In the genomic region with DNA sequence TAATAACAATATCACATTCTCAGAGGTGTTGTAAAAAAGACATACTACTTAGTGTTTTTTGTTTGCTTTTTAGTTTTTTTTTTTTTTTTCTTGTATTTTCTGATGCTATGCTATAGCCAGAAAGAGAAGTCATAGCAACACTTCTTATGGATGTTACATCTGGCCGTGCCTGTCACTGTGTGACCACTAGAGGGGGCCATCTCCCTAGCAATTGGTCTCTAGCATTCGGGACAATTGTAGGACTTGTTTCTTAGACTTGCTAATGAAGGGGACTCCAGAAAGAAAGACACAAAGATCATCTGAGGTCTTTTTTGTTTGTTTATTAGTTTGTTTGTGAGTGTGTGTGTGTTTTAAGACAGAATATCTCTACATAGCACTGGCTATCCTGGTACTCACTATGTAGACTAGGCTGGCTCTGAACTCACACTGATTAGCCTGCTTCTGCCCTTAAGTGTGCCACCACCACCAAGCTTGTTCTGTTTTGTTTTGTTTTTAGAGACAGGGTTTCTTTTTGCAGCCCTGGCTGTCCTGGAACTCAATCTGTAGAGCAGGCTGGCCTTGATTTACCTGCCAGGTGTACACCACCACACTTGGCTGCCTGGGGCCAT, we compare ENCODE assay signal across 9 mouse cellular contexts. TPM values are rescaled to one million over a fixed set of nuclear protein-coding genes. Genes with fewer than 3 reads are reported as not detected.
A peak's percentile ranks its signal among the peaks of the same experiment; 100 is the strongest.
DNase-seq lines count a peak whose midpoint lies in the region; ATAC-seq and TF ChIP-seq lines count a peak whose summit lies in the region.
"Had no signal": no experiment of that assay in that cellular context is flagged by ENCODE, and none has a peak within 500 bp of the region (broad histone marks: within the 10 kb centered on the region; RNA-seq: fewer than 3 reads in every experiment).

No protein-coding gene starts in this region.

- no peak overlapping the region for H3K9ac ChIP-seq in midbrain, embryonic 12.5 days (replicated peaks)

- H3K4me2 ChIP-seq in midbrain, embryonic 12.5 days (replicated peaks): no peak overlapping the region

- 9% methylated on average over 2 of the region's 2 CpGs for WGBS in midbrain, embryonic 12.5 days
- WGBS in spleen, adult 2 months: 7% methylated on average over 2 of the region's 2 CpGs

- no peaks in the 10 kb centered on the region for H3K4me1 ChIP-seq in midbrain, embryonic 12.5 days
- no peaks in the 10 kb centered on the region for H3K4me1 ChIP-seq in spleen, adult 2 months (ENCODE audit: control insufficient read depth, insufficient read depth, insufficient read length)

- TF ChIP-seq CTCF in spleen, adult 2 months (IDR thresholded peaks at IDR 0.05; ENCODE audit: extremely low read depth, insufficient read depth, insufficient read length, insufficient replicate concordance): peak; percentile 62; the same call in 1 of the 2 replicates

- H3K9me3 ChIP-seq in midbrain, embryonic 12.5 days: no peaks in the 10 kb centered on the region

- ATAC-seq in midbrain, embryonic 12.5 days (ENCODE audit: low FRiP score, low read depth): peak; percentile 59; the same call in 1 of the 2 replicates

- intact Hi-C loops in heart, postnatal 25 days (cut with DNase I): loop anchor here (5.0 kb wide), 1 partner anchor 1365 kb away; no protein-coding TSS in a partner anchor
- intact Hi-C loops in heart, postnatal 10 days (cut with DNase I): loop anchor here (10.0 kb wide), 2 partner anchors 292 to 1492 kb away; no protein-coding TSS in a partner anchor

- no peak for TF ChIP-seq POLR2A in spleen, adult 2 months (IDR thresholded peaks at IDR 0.05; ENCODE audit: low read depth, low read length)

- peaks cover 32% of the 10 kb centered on the region for H3K36me3 ChIP-seq in midbrain, embryonic 12.5 days
- H3K36me3 ChIP-seq in spleen, adult 2 months (ENCODE audit: control insufficient read depth, insufficient read depth, low read length): peaks cover 15% of the 10 kb centered on the region

- no peaks in the 10 kb centered on the region for H3K27me3 ChIP-seq in midbrain, embryonic 12.5 days
- no peaks in the 10 kb centered on the region for H3K27me3 ChIP-seq in spleen, adult 2 months (ENCODE audit: control insufficient read depth, insufficient read depth, low read length)

- H3K4me3 ChIP-seq in midbrain, embryonic 12.5 days: no peak overlapping the region
- H3K4me3 ChIP-seq in spleen, adult 2 months (ENCODE audit: extremely low read depth, insufficient read depth, insufficient read length): no peak overlapping the region

- no peak overlapping the region for H3K27ac ChIP-seq in midbrain, embryonic 12.5 days (replicated peaks)
- no peak overlapping the region for H3K27ac ChIP-seq in spleen, adult 2 months (ENCODE audit: insufficient read depth, low read length)
- H3K27ac ChIP-seq: macrophage had no signal

- DNase-seq in heart, adult 18-20 months: peak; percentile 50 to 82
- no peak for DNase-seq in heart, postnatal 25 days (ENCODE audit: low spot score)
- peak; percentile 87 for DNase-seq in NIH3T3 (ENCODE audit: low read depth)
- peak; percentile 47 to 73 for DNase-seq in cerebellum, postnatal 4 days (ENCODE audit: low spot score in 2 of 2)
- peak; percentile 53 to 79 for DNase-seq in heart, postnatal 10 days
- peak; percentile 21 to 39 for DNase-seq in left cerebral cortex, adult 8-10 months (ENCODE audit: low spot score in 2 of 2)
- DNase-seq in spleen, adult 2 months (ENCODE audit: low read depth in 1 of 2, low spot score in 2 of 2): peak in 1 of 2 experiments; percentile 69

RNA-seq across cellular contexts. Expression of gene Necap1, which starts 18.3 kb away (rescaled TPM):
- total RNA-seq in heart, adult 18-20 months (2021): 10 to 100 TPM; 20.7 to 24.3 TPM
- 10 to 100 TPM; 22.1 to 24.9 TPM for total RNA-seq in heart, postnatal 25 days (2021)
- 10 to 100 TPM; 27.7 to 32.0 TPM for total RNA-seq in heart, postnatal 10 days (2021)
- 100 to 1,000 TPM; 179 to 215 (median 196) TPM for total RNA-seq in left cerebral cortex, adult 8-10 months (2022)
- 77.3 and 77.9 TPM in 2 replicates for polyA plus RNA-seq in midbrain, embryonic 12.5 days (2016; fragmentation: Nextera tagmentation; extraction: Ambion mirVana)
- polyA plus RNA-seq in spleen, adult 2 months (2012; rRNA removed): 7.1 and 7.4 TPM in 2 replicates

RNA-seq across cellular contexts. Expression of gene Clec4a1, which starts 29.1 kb away (rescaled TPM):
- 1 to 10 TPM; 4.0 to 4.1 TPM for total RNA-seq in heart, adult 18-20 months (2021)
- total RNA-seq in heart, postnatal 25 days (2021): 1 to 10 TPM; 3.6 to 4.7 TPM
- 1 to 10 TPM; 2.8 to 3.0 TPM for total RNA-seq in heart, postnatal 10 days (2021)
- under 1 TPM; 0.23 to 0.71 (median 0.27) TPM for total RNA-seq in left cerebral cortex, adult 8-10 months (2022)
- polyA plus RNA-seq in midbrain, embryonic 12.5 days (2016; fragmentation: Nextera tagmentation; extraction: Ambion mirVana): 1.7 and 1.9 TPM in 2 replicates
- 6.8 and 9.3 TPM in 2 replicates for polyA plus RNA-seq in spleen, adult 2 months (2012; rRNA removed)

RNA-seq across cellular contexts. Expression of gene C3ar1, which starts 36.6 kb away (rescaled TPM):
- 1 to 10 TPM; 1.3 to 1.6 TPM for total RNA-seq in heart, adult 18-20 months (2021)
- 1 to 10 TPM; 2.9 to 3.3 TPM for total RNA-seq in heart, postnatal 25 days (2021)
- total RNA-seq in heart, postnatal 10 days (2021): 1 to 10 TPM; 2.9 to 3.2 TPM
- 1 to 10 TPM in 3 of 4 experiments, under 1 TPM in 1; 0.78 to 6.1 (median 2.8) TPM for total RNA-seq in left cerebral cortex, adult 8-10 months (2022)
- polyA plus RNA-seq in midbrain, embryonic 12.5 days (2016; fragmentation: Nextera tagmentation; extraction: Ambion mirVana): 1.6 and 1.8 TPM in 2 replicates
- 0.33 and 0.45 TPM in 2 replicates for polyA plus RNA-seq in spleen, adult 2 months (2012; rRNA removed)

RNA-seq across cellular contexts. Expression of gene Clec4a3, which starts 59.8 kb away (rescaled TPM):
- total RNA-seq in heart, adult 18-20 months (2021): 1 to 10 TPM; 3.0 to 4.3 TPM
- 1 to 10 TPM; 2.9 to 3.6 TPM for total RNA-seq in heart, postnatal 25 days (2021)
- total RNA-seq in heart, postnatal 10 days (2021): 1 to 10 TPM; 2.4 to 3.8 TPM
- total RNA-seq in left cerebral cortex, adult 8-10 months (2022): 1 to 10 TPM; 1.1 to 2.9 (median 1.5) TPM
- 0.92 and 1.2 TPM in 2 replicates for polyA plus RNA-seq in midbrain, embryonic 12.5 days (2016; fragmentation: Nextera tagmentation; extraction: Ambion mirVana)
- polyA plus RNA-seq in spleen, adult 2 months (2012; rRNA removed): 2.7 and 3.5 TPM in 2 replicates

Comparison
In these comparisons a context has a peak if more than half of its experiments do, and no peak if none do; other contexts are left out.
1. RNA of gene Necap1, which starts 18.3 kb away (total RNA-seq): 179 to 215 TPM in left cerebral cortex, adult 8-10 months; 27.7 to 32.0 TPM in heart, postnatal 10 days, 22.1 to 24.9 TPM in heart, postnatal 25 days and 20.7 to 24.3 TPM in heart, adult 18-20 months; every median in the first group is over 4 times any median in the second.